Mouse (Mus musculus) embryo, embryonic 9.5 days (tissue): Measurements from ENCODE around the gene Dusp1.

Experiments used
- DNase-seq: peaks from one replicate; pipeline ENCODE4 v3.0.0-alpha.2; 2017; ENCODE audit errors: extremely low spot score

Dusp1 gene

DNA sequence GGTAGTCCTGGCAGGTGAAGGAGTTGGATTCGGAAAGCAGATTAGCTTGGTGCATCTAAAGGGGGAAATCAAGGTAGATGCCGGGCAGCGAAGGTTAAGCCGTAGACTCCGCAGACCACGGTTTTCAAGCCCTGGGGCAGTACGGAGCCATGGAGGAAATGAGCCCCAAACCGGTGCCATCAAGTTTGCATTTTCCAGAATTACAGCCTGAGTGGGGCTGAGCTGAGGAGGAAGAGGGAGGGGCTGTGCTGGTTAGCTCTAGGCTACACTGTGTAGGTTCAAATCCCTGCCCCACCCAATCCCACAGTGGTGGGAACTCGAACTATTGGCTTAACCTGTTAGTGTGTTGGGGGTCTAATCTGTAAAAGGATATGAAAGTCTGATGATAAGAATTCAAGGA, 97.4 kb downstream of the Dusp1 start:
- no peak for DNase-seq

DNA sequence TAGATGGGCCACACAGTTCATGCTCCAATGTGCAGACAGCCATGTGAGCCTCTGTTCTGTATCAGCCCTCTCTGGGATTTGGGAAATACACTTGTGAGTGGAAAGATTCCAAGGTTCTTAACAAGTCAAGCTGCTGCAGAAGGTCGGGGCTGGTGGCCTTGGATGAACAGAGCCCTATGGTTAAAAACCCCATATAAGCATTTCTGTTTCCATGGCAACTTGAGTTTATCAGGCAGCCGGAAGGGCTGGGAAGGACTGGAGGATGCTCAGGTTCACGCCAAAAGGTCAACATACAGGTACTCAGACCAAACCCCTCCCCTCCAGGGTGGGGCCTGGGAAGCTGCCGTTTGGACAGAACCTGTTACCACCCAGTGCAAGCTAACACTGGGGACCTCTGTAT, 97.9 kb downstream of the Dusp1 start:
- DNase-seq, result no peak

DNA sequence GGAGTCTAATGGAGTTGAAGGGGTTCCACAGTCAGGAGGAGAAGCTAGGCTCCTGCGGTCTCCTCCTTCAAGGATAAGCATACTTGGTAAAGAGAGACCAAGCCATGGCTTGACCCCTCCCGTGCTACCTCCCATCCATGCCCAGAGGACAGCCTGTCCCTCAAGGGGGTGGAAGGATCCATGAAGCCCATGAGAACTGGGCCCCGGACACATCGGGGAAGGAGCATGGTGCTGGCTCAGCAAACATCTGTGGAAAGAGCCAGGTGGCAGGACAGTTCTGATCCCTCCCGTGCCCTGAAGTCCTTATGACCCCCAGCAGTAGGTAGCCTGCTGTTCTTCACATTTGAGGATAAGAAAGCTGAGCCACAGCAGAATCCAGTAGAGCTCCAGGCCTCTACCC, 98.5 kb downstream of the Dusp1 start:
- no peak for DNase-seq

DNA sequence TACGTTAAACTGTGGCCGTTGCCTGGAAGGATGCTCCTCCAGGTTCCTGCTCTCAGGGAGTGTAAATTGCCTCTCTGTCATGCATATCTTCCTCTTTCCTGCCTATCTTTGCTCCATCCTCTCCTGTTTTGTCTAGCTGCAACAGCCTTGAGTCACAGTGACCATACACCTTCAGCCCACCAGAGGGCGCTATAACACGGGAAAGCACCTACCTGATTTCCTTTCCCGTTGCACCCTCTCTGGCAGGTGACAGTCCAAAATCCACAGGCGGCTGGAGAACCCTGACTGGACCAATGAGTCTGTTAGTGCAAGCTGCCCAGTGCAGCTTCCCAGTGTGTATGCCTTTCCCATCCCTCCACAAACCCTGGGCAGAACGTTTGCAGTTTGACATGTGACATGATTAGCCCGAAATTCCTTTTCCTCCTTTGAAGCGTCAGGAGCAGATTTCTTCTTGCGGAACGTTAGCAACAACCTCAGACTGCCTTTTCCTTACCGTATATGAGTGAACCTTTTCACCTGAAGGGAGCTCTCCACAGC, 99.2 kb downstream of the Dusp1 start:
- DNase-seq, result peak; percentile 73

DNA sequence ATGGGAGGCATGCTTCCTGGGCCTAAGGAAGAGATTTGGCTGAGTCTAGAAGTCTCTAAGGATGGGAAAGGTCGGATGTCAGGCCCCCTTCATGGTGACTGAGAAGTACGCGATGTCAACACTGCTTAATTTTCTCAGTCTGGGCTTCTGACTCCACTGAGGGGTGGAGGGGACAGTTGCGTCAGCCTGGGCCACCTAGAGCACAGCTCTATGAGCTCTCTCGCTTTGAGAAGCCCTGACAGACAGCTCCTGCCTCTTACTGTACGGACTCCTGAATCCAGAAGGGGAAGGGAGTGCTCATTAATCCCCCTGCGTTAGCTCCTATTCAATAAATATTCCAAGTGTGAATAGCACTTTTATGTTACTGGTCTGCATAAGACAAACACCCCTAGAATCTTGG, 103.9 kb downstream of the Dusp1 start:
- DNase-seq, result no peak

DNA sequence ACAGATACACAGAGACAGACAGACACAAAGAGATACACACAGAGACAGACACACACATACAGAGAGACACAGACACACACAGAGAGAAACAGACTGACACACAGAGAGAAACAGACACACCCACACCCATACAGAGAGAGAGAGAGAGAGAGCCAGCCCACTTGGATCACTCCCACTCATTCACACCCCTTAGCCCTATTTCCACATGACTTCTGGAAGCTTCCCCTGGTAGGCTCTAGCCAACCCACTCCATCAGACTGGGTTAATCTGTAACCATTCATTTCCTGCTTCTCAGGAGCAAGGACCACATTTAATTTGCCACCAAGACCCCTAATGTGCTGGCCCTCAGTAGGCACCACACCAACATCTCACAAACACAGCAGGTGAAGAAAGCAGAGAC, 104.4 kb downstream of the Dusp1 start:
- no peak for DNase-seq
